Mouse (Mus musculus) CH12.LX (cell line): ENCODE measurements around the gene Hist1h3b. TPM values are rescaled to one million over a fixed set of nuclear protein-coding genes. Genes with fewer than 3 reads are reported as not detected.

Experiments used
- DNase-seq: peaks from one replicate; pipeline ENCODE4 v3.0.0-alpha.2; 2013; ENCODE audit errors: extremely low read depth
- H3K27ac ChIP-seq: 2 replicates; pipeline ENCODE4 v1.5.1; 2012; ENCODE audit warnings: low read depth, mild to moderate bottlenecking, control low read depth, moderate library complexity; ENCODE audit not compliant: insufficient read depth
- H3K27me3 ChIP-seq: replicated peaks from 2 replicates; pipeline ENCODE3; 2012; ENCODE audit warnings: inconsistent platforms
- H3K36me3 ChIP-seq, 2 experiments: replicated peaks in 1 of 2; 2 replicates each; pipeline versions ENCODE3 to v1.6.1; 2012; ENCODE audit warnings: inconsistent platforms in 1 of 2, low read length in 1 of 2, mild to moderate bottlenecking in 1 of 2, mixed read lengths in 1 of 2, moderate library complexity in 1 of 2; ENCODE audit not compliant: control insufficient read depth in 1 of 2, insufficient read depth in 1 of 2
- H3K4me1 ChIP-seq, 2 experiments: 2 replicates each; pipeline ENCODE4 v1.6.1; 2012; ENCODE audit warnings: inconsistent platforms in 1 of 2, moderate library complexity in 1 of 2; ENCODE audit not compliant: insufficient read depth in 2 of 2, control insufficient read depth in 1 of 2
- H3K4me2 ChIP-seq: 2 replicates; pipeline ENCODE4 v1.6.1; 2012; ENCODE audit warnings: low read depth, mild to moderate bottlenecking, control low read depth; ENCODE audit not compliant: poor library complexity, insufficient read depth, severe bottlenecking
- H3K4me3 ChIP-seq, 3 experiments: fragments of 150-350 bp in 1 of 3; sonication (generic) in 1 of 3; replicated peaks in 1 of 3; 2 replicates each; pipeline versions ENCODE3 to v1.5.1; 2011 to 2012; ENCODE audit warnings: low read depth in 2 of 3, low read length in 2 of 3, mild to moderate bottlenecking in 2 of 3, moderate library complexity in 2 of 3, control low read depth in 1 of 3, improper control_type of control experiment in 1 of 3, inconsistent platforms in 1 of 3, mixed read lengths in 1 of 3; ENCODE audit not compliant: poor library complexity in 1 of 3
- H3K79me2 ChIP-seq: replicated peaks from 2 replicates; pipeline ENCODE4 v1.6.1; 2012; ENCODE audit warnings: mild to moderate bottlenecking, moderate library complexity; ENCODE audit not compliant: control insufficient read depth, poor library complexity, insufficient read depth, severe bottlenecking; ENCODE audit errors: extremely low read depth
- H3K9ac ChIP-seq: 2 replicates; pipeline ENCODE4 v1.6.1; 2012; ENCODE audit warnings: low read depth, mild to moderate bottlenecking, control low read depth, moderate library complexity; ENCODE audit not compliant: insufficient read depth
- H3K9me3 ChIP-seq: replicated peaks from 2 replicates; pipeline ENCODE3; 2012; ENCODE audit warnings: low read length, inconsistent platforms, mixed read lengths
- BHLHE40 ChIP-seq: IDR thresholded peaks from 2 replicates; pipeline ENCODE4 v1.6.1; 2011; ENCODE audit warnings: mild to moderate bottlenecking, low read depth, low read length, improper control_type of control experiment
- CHD1 ChIP-seq: IDR thresholded peaks from 2 replicates; pipeline ENCODE4 v1.6.1; 2012; ENCODE audit warnings: low read depth, low read length, improper control_type of control experiment, inconsistent platforms
- CHD2 ChIP-seq: IDR thresholded peaks from 2 replicates; pipeline ENCODE4 v1.6.1; 2011; ENCODE audit warnings: low read length, improper control_type of control experiment
- CTCF ChIP-seq, 2 experiments: IDR thresholded peaks in 1 of 2; conservative IDR thresholded peaks in 1 of 2; 2 replicates each; pipeline ENCODE4 v1.5.1; 2011 to 2012; ENCODE audit warnings: low read depth in 2 of 2, low read length in 2 of 2, improper control_type of control experiment in 1 of 2, inconsistent platforms in 1 of 2, mild to moderate bottlenecking in 1 of 2, moderate library complexity in 1 of 2
- E2F4 ChIP-seq: IDR thresholded peaks from 2 replicates; pipeline ENCODE4 v1.6.1; 2011; ENCODE audit warnings: low read depth, low read length, improper control_type of control experiment; ENCODE audit not compliant: insufficient replicate concordance
- EP300 ChIP-seq: IDR thresholded peaks from 2 replicates; pipeline ENCODE4 v1.6.1; 2011; ENCODE audit warnings: low read length, improper control_type of control experiment
- HCFC1 ChIP-seq: IDR thresholded peaks from 2 replicates; pipeline ENCODE4 v1.6.1; 2012; ENCODE audit warnings: low read depth, mild to moderate bottlenecking, inconsistent platforms, low read length, improper control_type of control experiment
- IRF4 ChIP-seq: IDR thresholded peaks from 2 replicates; pipeline ENCODE4 v1.6.1; 2014; ENCODE audit warnings: low read depth, mild to moderate bottlenecking, inconsistent platforms, low read length, improper control_type of control experiment
- JUN ChIP-seq: IDR thresholded peaks from 2 replicates; pipeline ENCODE4 v1.6.1; 2011; ENCODE audit warnings: low read depth, mild to moderate bottlenecking, low read length, improper control_type of control experiment, moderate library complexity; ENCODE audit not compliant: insufficient read depth
- JUND ChIP-seq: conservative IDR thresholded peaks from 2 replicates; pipeline ENCODE4 v1.6.1; 2011; ENCODE audit warnings: low read depth, low read length, improper control_type of control experiment
- KAT2A ChIP-seq: IDR thresholded peaks from 2 replicates; pipeline ENCODE4 v1.6.1; 2012; ENCODE audit warnings: low read length, improper control_type of control experiment, inconsistent platforms; ENCODE audit not compliant: insufficient replicate concordance
- MAFK ChIP-seq: IDR thresholded peaks from 2 replicates; pipeline ENCODE4 v1.6.1; 2011; ENCODE audit warnings: low read length, improper control_type of control experiment; ENCODE audit not compliant: insufficient replicate concordance
- MAZ ChIP-seq: IDR thresholded peaks from 2 replicates; pipeline ENCODE4 v1.6.1; 2012; ENCODE audit warnings: low read depth, mild to moderate bottlenecking, inconsistent platforms, low read length, improper control_type of control experiment, moderate library complexity
- MYC ChIP-seq: IDR thresholded peaks from 2 replicates; pipeline ENCODE4 v1.6.1; 2011; ENCODE audit warnings: low read depth, mild to moderate bottlenecking, improper control_type of control experiment, low read length
- NRF1 ChIP-seq: IDR thresholded peaks from 2 replicates; pipeline ENCODE4 v1.6.1; 2014; ENCODE audit warnings: low read depth, mild to moderate bottlenecking, inconsistent platforms, low read length, improper control_type of control experiment, moderate library complexity
- PAX5 ChIP-seq: IDR thresholded peaks from 2 replicates; pipeline ENCODE4 v1.6.1; 2012; ENCODE audit warnings: low read length, inconsistent platforms, mixed read lengths
- POLR2AphosphoS2 ChIP-seq: IDR thresholded peaks from 2 replicates; pipeline ENCODE4 v1.6.1; 2011; ENCODE audit warnings: low read depth, low read length, improper control_type of control experiment
- RAD21 ChIP-seq: IDR thresholded peaks from 2 replicates; pipeline ENCODE4 v1.6.1; 2011; ENCODE audit warnings: low read depth, mild to moderate bottlenecking, low read length, improper control_type of control experiment, moderate library complexity
- RCOR1 ChIP-seq: conservative IDR thresholded peaks from 2 replicates; pipeline ENCODE4 v1.6.1; 2012; ENCODE audit warnings: low read depth, mild to moderate bottlenecking, inconsistent platforms, low read length, improper control_type of control experiment
- SIN3A ChIP-seq: IDR thresholded peaks from 2 replicates; pipeline ENCODE4 v1.6.1; 2012; ENCODE audit warnings: low read length, improper control_type of control experiment, inconsistent platforms
- TBP ChIP-seq: conservative IDR thresholded peaks from 2 replicates; pipeline ENCODE4 v1.6.1; 2011; ENCODE audit warnings: low read depth, low read length, improper control_type of control experiment
- TCF12 ChIP-seq: IDR thresholded peaks from 2 replicates; pipeline ENCODE4 v1.6.1; 2014; ENCODE audit warnings: low read depth, mild to moderate bottlenecking, inconsistent platforms, low read length, improper control_type of control experiment
- UBTF ChIP-seq: IDR thresholded peaks from 2 replicates; pipeline ENCODE4 v1.6.1; 2012; ENCODE audit warnings: low read depth, mild to moderate bottlenecking, inconsistent platforms, low read length, improper control_type of control experiment, moderate library complexity
- USF1 ChIP-seq: IDR thresholded peaks from 2 replicates; pipeline ENCODE4 v1.6.1; 2014; ENCODE audit warnings: low read depth, mild to moderate bottlenecking, inconsistent platforms, low read length, improper control_type of control experiment
- USF2 ChIP-seq: conservative IDR thresholded peaks from 2 replicates; pipeline ENCODE4 v1.6.1; 2011; ENCODE audit warnings: low read depth, low read length, improper control_type of control experiment
- ZKSCAN1 ChIP-seq: IDR thresholded peaks from 2 replicates; pipeline ENCODE4 v1.6.1; 2012; ENCODE audit warnings: low read depth, inconsistent platforms, low read length, improper control_type of control experiment, borderline replicate concordance
- ZMIZ1 ChIP-seq: IDR thresholded peaks from 2 replicates; pipeline ENCODE4 v1.6.1; 2012; ENCODE audit warnings: low read depth, mild to moderate bottlenecking, inconsistent platforms, low read length, improper control_type of control experiment
- ZNF384 ChIP-seq: IDR thresholded peaks from 2 replicates; pipeline ENCODE4 v1.6.1; 2012; ENCODE audit warnings: low read depth, low read length, improper control_type of control experiment, inconsistent platforms
- dilution Hi-C: fragments of 300-500 bp; cut with MboI; formaldehyde crosslinking; loops from 2 replicates; pipeline ENCODE4 v1.14.3; 2020; ENCODE audit warnings: low sequenced_read_pairs; ENCODE audit not compliant: extremely low pct_unique_long_range_greater_than_20kb, extremely low pct_ligation_motif_present
- in situ Hi-C: fragments of 300-500 bp; cut with MboI; formaldehyde crosslinking; loops from 3 replicates; pipeline ENCODE4 v1.14.3; 2019; ENCODE audit warnings: low sequenced_read_pairs, low pct_ligation_motif_present, low pct_unique_long_range_greater_than_20kb, mixed read lengths
- polyA plus RNA-seq: library from polyadenylated mRNA; unstranded; fragments of >175 nt; gene quantifications from 2 replicates; pipeline ENCODE4 v1.2.1, GENCODE M21; 2012; ENCODE audit warnings: low read depth; ENCODE audit not compliant: insufficient read length
- total RNA-seq, 2 experiments: library from RNA; depleted of rRNA; stranded (reverse); fragments of 300-350 nt in 1 of 2; fragments of >200 nt in 1 of 2; gene quantifications; 2 replicates each; pipeline ENCODE4 v1.2.3; 2012 to 2014

Gene Hist1h3b
- total and polyA plus RNA-seq, 3 experiments = 5.5 to 2,096 (median 44.0) TPM

DNA sequence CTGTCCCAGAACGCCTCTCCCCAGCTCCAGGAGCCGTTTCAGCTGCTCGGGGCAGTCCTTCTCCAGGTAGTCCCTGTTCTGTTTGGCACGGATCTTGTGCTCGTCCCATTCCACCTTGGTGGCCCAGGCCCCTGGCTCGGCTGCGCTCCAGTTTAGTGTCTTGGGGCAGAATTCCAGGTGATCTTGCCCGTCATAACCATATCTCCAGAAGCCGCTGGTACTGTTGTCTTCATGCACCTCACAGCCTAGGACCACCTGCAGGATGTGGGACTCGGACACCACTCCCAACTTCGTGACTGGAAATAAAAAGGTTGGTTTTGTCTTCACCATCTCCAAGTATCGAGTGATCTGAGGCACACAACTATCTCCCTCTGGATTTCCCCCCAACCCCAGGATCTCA is 45.3 kb upstream of the Hist1h3b start:
- Histone ChIP-seq H3K4me3 (no peak overlapping the region), H3K4me2 (no peak overlapping the region), H3K79me2 (no peaks in the 10 kb centered on the region), H3K9me3 (no peaks in the 10 kb centered on the region), H3K27me3 (no peaks in the 10 kb centered on the region), H3K4me1 (peaks cover 12 to 67% of the 10 kb centered on the region in 2 experiments), H3K27ac (no peak overlapping the region), H3K36me3 (no peaks in the 10 kb centered on the region), H3K9ac (no peak overlapping the region)
- DNase-seq = no peak
- in situ Hi-C loops (no loop called here), dilution Hi-C loops (no loop called here)
- no peak for TF ChIP-seq CHD2
- no peak for TF ChIP-seq CTCF (conservative IDR thresholded peaks at IDR 0.05 in 1 of 2, IDR thresholded peaks at IDR 0.05 in 1 of 2; ENCODE audit: low read depth in 2 of 2, low read length in 2 of 2)
- no peak for TF ChIP-seq HCFC1
- no peak for TF ChIP-seq JUND
- TF ChIP-seq ZNF384 = no peak
- TF ChIP-seq EP300 = no peak
- TF ChIP-seq MYC = no peak
- no peak for TF ChIP-seq ZKSCAN1
- TF ChIP-seq USF2 = no peak
- no peak for TF ChIP-seq NRF1
- no peak for TF ChIP-seq RCOR1
- TF ChIP-seq UBTF = no peak
- TF ChIP-seq TBP = no peak
- no peak for TF ChIP-seq CHD1
- TF ChIP-seq PAX5 = no peak
- no peak for TF ChIP-seq E2F4
- no peak for TF ChIP-seq MAZ

DNA sequence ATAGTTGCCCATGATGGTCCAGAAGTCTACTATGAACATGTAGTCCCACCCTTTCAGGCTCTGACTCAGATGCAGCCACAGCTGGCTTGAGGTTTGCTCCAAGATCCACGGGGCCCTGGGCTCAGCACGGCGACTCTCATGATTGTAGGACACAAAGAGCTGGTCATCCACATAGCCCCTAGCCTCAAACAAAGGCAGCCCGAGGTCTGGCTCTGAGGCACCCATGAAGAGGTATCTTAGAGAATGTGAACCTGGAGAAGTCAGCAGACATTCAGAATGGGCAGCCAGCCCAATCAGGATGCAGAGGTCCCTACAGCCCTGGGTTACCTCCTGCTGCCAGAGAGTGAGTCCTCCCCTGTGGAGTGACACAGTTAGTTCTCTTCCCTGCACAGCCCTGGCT is 44.0 kb upstream of the Hist1h3b start:
- H3K9ac ChIP-seq = no peak overlapping the region
- H3K27me3 ChIP-seq = no peaks in the 10 kb centered on the region
- no peak for DNase-seq

More for the DNA sequence above, 44.0 kb upstream of the Hist1h3b start:
- Histone ChIP-seq H3K4me2 (no peak overlapping the region), H3K36me3 (no peaks in the 10 kb centered on the region), H3K4me1 (peaks cover 15 to 61% of the 10 kb centered on the region in 2 experiments), H3K9me3 (no peaks in the 10 kb centered on the region), H3K27ac (no peak overlapping the region), H3K4me3 (no peak overlapping the region), H3K79me2 (no peaks in the 10 kb centered on the region)
- dilution Hi-C loops (no loop called here), in situ Hi-C loops (no loop called here)
- no peak for TF ChIP-seq CTCF (conservative IDR thresholded peaks at IDR 0.05 in 1 of 2, IDR thresholded peaks at IDR 0.05 in 1 of 2; ENCODE audit: low read depth in 2 of 2, low read length in 2 of 2)
- no peak for TF ChIP-seq PAX5
- no peak for TF ChIP-seq EP300
- no peak for TF ChIP-seq MAFK
- no peak for TF ChIP-seq USF1
- no peak for TF ChIP-seq BHLHE40
- TF ChIP-seq ZMIZ1 = no peak
- no peak for TF ChIP-seq JUN
- no peak for TF ChIP-seq UBTF
- no peak for TF ChIP-seq IRF4
- TF ChIP-seq POLR2AphosphoS2 = no peak
- no peak for TF ChIP-seq KAT2A
- no peak for TF ChIP-seq RAD21
- TF ChIP-seq SIN3A = no peak
- TF ChIP-seq CHD1 = no peak
- no peak for TF ChIP-seq TCF12
- TF ChIP-seq JUND = no peak
- TF ChIP-seq, all 38 proteins: peak for 0
